Mouse (Mus musculus) C2C12 (cell line): ENCODE measurements around the gene Nemp1.

ENCODE experiments used
- CEBPB ChIP-seq: IDR thresholded peaks from one replicate; pipeline ENCODE4 v1.6.1; 2011; ENCODE audit warnings: low read depth, mild to moderate bottlenecking, control low read depth, moderate library complexity
- CTCF ChIP-seq: IDR thresholded peaks from one replicate; pipeline ENCODE4 v1.5.1; 2011; ENCODE audit not compliant: control insufficient read depth, insufficient read depth, insufficient read length
- MAX ChIP-seq: IDR thresholded peaks from one replicate; pipeline ENCODE4 v1.6.1; 2011; ENCODE audit warnings: mild to moderate bottlenecking, control low read depth
- MYOD1 ChIP-seq: IDR thresholded peaks from one replicate; pipeline ENCODE4 v1.6.1; 2011; ENCODE audit warnings: low read depth; ENCODE audit not compliant: control insufficient read depth, insufficient read length
- USF1 ChIP-seq: IDR thresholded peaks from one replicate; pipeline ENCODE4 v1.6.1; 2011; ENCODE audit warnings: low read depth, mild to moderate bottlenecking, control low read depth, moderate library complexity

DNA sequence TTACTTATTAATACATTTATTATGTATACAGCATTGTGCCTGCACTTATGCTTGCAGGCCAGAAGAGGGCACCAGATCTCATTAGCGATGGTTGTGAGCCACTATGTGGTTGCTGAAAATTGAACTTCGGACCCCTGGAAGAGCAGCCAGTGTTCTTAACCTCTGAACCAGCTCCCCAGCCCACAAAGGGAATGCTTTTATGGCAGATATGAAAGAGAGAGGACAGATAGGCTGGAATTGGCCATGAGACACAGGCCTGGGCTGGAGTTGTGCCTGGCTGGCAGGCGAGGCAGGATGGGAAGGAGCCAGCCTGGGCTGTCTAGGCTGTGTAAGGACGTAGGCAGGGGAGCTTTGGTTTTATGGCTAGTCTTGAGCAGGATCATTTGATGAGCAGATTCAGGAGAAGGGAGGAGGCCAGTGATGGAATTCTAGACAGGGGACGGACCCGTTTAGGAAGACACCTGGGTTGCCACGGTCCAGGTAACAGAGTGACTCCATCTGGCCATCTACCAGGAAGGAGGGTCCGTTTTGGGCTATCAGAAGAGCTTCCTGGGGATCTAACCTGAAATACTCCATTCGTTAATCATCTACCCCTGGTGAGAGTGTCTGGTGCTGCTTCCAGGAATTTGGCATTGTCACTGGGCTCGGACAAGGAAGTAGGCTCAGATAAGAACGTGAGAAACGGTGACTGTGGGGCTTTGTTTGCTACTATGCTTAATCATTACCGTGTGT, 71.6 kb downstream of the Nemp1 start:
- no peak for TF ChIP-seq CTCF
- no peak for TF ChIP-seq USF1
- no peak for TF ChIP-seq CEBPB
- no peak for TF ChIP-seq MYOD1
- TF ChIP-seq MAX: no peak
